Mouse (Mus musculus): ENCODE data around the gene Sgcd.

DNA sequence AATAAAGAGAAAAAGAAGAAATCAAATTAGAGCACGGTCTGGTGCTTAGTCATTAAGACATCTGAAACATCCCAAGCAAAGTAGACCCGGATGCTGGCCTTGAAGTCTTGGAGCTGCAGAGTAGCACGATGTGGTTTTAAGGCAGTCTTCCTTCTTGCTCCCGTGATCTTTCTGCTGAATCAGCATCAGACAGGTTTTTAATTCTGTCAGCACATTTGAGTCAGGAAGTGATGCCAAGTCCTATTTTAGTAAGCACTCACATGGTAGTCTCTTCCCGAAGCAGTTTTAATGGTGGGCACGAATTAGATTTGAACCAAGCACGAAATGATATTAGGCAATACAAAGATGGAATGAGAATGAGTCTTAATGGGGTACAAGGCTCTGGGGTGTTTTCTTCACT is 789.7 kb downstream of the Sgcd start:
- no peak for TF ChIP-seq POLR2A (IDR thresholded peaks at IDR 0.05; ENCODE audit: low read depth, low read length)
- TF ChIP-seq CTCF (IDR thresholded peaks at IDR 0.05; ENCODE audit: borderline replicate concordance, insufficient read depth, low read length) = no peak
